Mouse (Mus musculus) kidney, embryonic 14.5 days (tissue): ENCODE measurements around the gene 1700057G04Rik. TPM values are rescaled to one million over a fixed set of nuclear protein-coding genes. Genes with fewer than 3 reads are reported as not detected.

Source experiments
- ATAC-seq: fragments of 200-750 bp; cut with Nextera tagmentation; 2 replicates; pipeline ENCODE4 v1.8.0; 2017; ENCODE audit warnings: moderate number of reproducible peaks, mild to moderate bottlenecking, moderate TSS enrichment, moderate library complexity; ENCODE audit not compliant: low FRiP score, low TSS enrichment
- H3K27ac ChIP-seq: fragments of 300-500 bp; sonication (generic); 2 replicates; pipeline ENCODE4 v1.5.1; 2014; ENCODE audit warnings: low read depth, mild to moderate bottlenecking, low read length, moderate library complexity, mixed read lengths
- H3K27me3 ChIP-seq: fragments of 300-500 bp; sonication (generic); 2 replicates; pipeline ENCODE4 v1.6.1; 2014; ENCODE audit warnings: mild to moderate bottlenecking, low read length; ENCODE audit not compliant: control insufficient read depth, insufficient read depth
- H3K36me3 ChIP-seq: fragments of 300-500 bp; sonication (generic); 2 replicates; pipeline ENCODE4 v1.6.1; 2014; ENCODE audit warnings: low read length, mixed read lengths; ENCODE audit not compliant: control insufficient read depth, insufficient read depth
- H3K4me1 ChIP-seq: fragments of 300-500 bp; sonication (generic); 2 replicates; pipeline ENCODE4 v1.6.1; 2014; ENCODE audit warnings: low read length, mixed read lengths; ENCODE audit not compliant: control insufficient read depth, insufficient read depth
- H3K4me2 ChIP-seq: fragments of 300-500 bp; sonication (generic); replicated peaks from 2 replicates; pipeline ENCODE4 v1.6.1; 2014; ENCODE audit warnings: low read depth, mild to moderate bottlenecking, low read length
- H3K4me3 ChIP-seq: fragments of 300-500 bp; sonication (generic); 2 replicates; pipeline ENCODE4 v1.5.1; 2014; ENCODE audit warnings: mild to moderate bottlenecking, low read length
- H3K9ac ChIP-seq: fragments of 300-500 bp; sonication (generic); 2 replicates; pipeline ENCODE4 v1.6.1; 2014; ENCODE audit warnings: low read depth, mild to moderate bottlenecking, low read length, moderate library complexity
- H3K9me3 ChIP-seq: fragments of 300-500 bp; sonication (generic); 2 replicates; pipeline ENCODE4 v1.6.1; 2016; ENCODE audit warnings: low read length; ENCODE audit not compliant: control insufficient read depth
- WGBS: fragments of 180-500 bp; shearing (Covaris S2); extraction: QIAGEN DNeasy Blood & Tissue Kit; methylation state at CpG from one replicate; pipeline ENCODE4 v1.1.7; 2014; 5-methylcytosine and 5-hydroxymethylcytosine counted together
- microRNA-seq: library from miRNA; unstranded; fragments of <30 nt; microRNA quantifications from one replicate; pipeline ENCODE4, GENCODE M21; 2016
- polyA plus RNA-seq: library from polyadenylated mRNA; unstranded; fragments of >200 nt; fragmentation: Nextera tagmentation; extraction: Ambion mirVana; gene quantifications from 2 replicates; pipeline ENCODE4 v1.2.1, GENCODE M21; 2014

The 1700057G04Rik gene
- polyA plus RNA-seq, 1 experiment from 2014 or later, result not detected

- ATAC-seq, result no peak
- WGBS, result 69% methylated on average over 1 of the region's 1 CpGs
- Histone ChIP-seq H3K36me3 (no peaks in the 10 kb centered on the region), H3K9ac (no peak overlapping the region), H3K4me1 (no peaks in the 10 kb centered on the region), H3K4me2 (no peak overlapping the region), H3K27me3 (no peaks in the 10 kb centered on the region), H3K9me3 (no peaks in the 10 kb centered on the region), H3K4me3 (no peak overlapping the region), H3K27ac (no peak overlapping the region)
These were observed 78.2 kb downstream of the 1700057G04Rik start for GRCm38 (mm10) chr9:92387404-92387803.

GRCm38 (mm10) chr9:92402628-92403027 is 93.5 kb downstream of the 1700057G04Rik start:
- Histone ChIP-seq H3K4me2 (no peak overlapping the region), H3K27me3 (no peaks in the 10 kb centered on the region), H3K4me3 (no peak overlapping the region), H3K9ac (no peak overlapping the region), H3K9me3 (no peaks in the 10 kb centered on the region), H3K36me3 (no peaks in the 10 kb centered on the region), H3K27ac (no peak overlapping the region), H3K4me1 (no peaks in the 10 kb centered on the region)
- ATAC-seq, result no peak
- 89% methylated on average over 5 of the region's 5 CpGs for WGBS

Small RNA genes lying within 50 kb of the gene (microRNA-seq; reads per million reads assigned to microRNA genes)
- gene Mir6386, result not detected

Other genes starting within 250 kb of the 1700057G04Rik start
- gene Plscr5, start 116.4 kb upstream of the 1700057G04Rik start, polyA plus RNA-seq, result not detected in 2 replicates
- 83.5 and 91.2 TPM in 2 replicates for gene Plscr1, start 59.6 kb upstream of the 1700057G04Rik start, polyA plus RNA-seq
- gene Plscr2, start 33.8 kb upstream of the 1700057G04Rik start, polyA plus RNA-seq, result 6.0 and 11.6 TPM in 2 replicates
- gene Plscr4, start 148.0 kb downstream of the 1700057G04Rik start, polyA plus RNA-seq, result 2.6 and 3.4 TPM in 2 replicates
- gene Plod2, start 232.8 kb downstream of the 1700057G04Rik start, polyA plus RNA-seq, result 30.2 and 37.1 TPM in 2 replicates